Mouse (Mus musculus): Measurements from ENCODE around the gene Ccnk. TPM values are rescaled to one million over a fixed set of nuclear protein-coding genes. Genes with fewer than 3 reads are reported as not detected.

The Ccnk gene
- polyA plus RNA-seq, 1 experiment from 2014 or later: 5.3 TPM

Other genes with a start within 250 kb of the Ccnk start
- 53.5 and 61.1 TPM in 2 replicates for gene Bcl11b, start 176.0 kb upstream of the Ccnk start, polyA plus RNA-seq (2015; fragmentation: Nextera tagmentation; extraction: Ambion mirVana)
- 90.0 and 91.6 TPM in 2 replicates for gene Setd3, start 265 bp upstream of the Ccnk start, polyA plus RNA-seq (2015; fragmentation: Nextera tagmentation; extraction: Ambion mirVana)
- gene Ccdc85c, start 95.8 kb downstream of the Ccnk start, polyA plus RNA-seq (2015; fragmentation: Nextera tagmentation; extraction: Ambion mirVana): 16.2 and 17.4 TPM in 2 replicates
- gene Hhipl1, start 126.7 kb downstream of the Ccnk start, polyA plus RNA-seq (2015; fragmentation: Nextera tagmentation; extraction: Ambion mirVana): 2.5 and 2.7 TPM in 2 replicates
- 23.1 and 26.3 TPM in 2 replicates for gene Cyp46a1, start 154.8 kb downstream of the Ccnk start, polyA plus RNA-seq (2015; fragmentation: Nextera tagmentation; extraction: Ambion mirVana)
- gene Eml1, start 191.4 kb downstream of the Ccnk start, polyA plus RNA-seq (2015; fragmentation: Nextera tagmentation; extraction: Ambion mirVana): 54.5 and 71.4 TPM in 2 replicates

Data from forebrain, embryonic 13.5 days (tissue).